Mouse (Mus musculus) kidney, adult 8-10 months (tissue): ENCODE data around the gene Adprm.
"Not testable (repeated sequence)": the region's sequence is repeated elsewhere in the genome, so short reads cannot be mapped to it uniquely, and the experiment has no call there.

Source experiments
- DNase-seq, 2 experiments: peaks; one replicate each; pipeline ENCODE4 v3.0.0; 2022

Adprm gene

DNA sequence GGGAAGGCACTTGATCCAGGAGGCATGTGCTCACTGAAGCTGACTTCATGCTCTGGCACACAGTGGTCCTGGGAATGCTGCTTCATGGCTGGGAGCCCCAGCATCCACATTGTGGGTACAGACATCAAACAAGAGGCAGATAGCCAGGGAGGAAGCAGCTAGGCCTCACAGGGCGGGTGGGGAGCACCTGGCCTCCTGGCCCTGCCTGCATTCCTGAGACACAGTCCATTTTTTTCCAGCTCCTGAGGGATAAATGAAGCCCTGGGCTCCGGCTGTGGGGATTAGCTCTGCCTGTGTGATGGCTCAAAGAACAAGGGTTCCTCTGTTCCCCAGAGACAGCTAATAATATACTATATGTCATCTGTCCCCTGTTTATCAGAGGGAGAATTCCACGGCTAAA, 22.6 kb upstream of the Adprm start:
- no peak for DNase-seq

- DNase-seq = no peak
Observed at GRCm38 (mm10) chr11:67072615-67073130, 20.3 kb upstream of the Adprm start.

DNA sequence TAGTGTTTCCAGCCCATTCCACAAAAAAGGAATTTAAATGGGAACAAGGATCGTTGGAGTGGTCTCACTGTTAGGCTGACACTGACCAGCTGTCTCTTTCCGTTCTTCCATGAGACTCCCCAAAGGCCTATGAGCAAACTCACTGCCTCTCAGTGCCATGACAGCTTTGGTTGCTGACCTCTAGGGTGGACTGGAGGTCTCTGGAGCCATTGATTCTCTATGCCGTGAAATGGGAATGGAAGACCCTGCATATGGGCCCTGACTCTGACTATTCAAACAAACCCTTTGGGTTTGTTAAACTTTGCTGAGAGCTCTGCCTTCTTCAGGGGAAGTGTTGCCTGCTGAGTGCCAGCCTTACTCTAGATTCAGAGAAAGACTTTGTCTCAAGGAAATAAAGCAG, 15.3 kb upstream of the Adprm start:
- no peak for DNase-seq

GRCm38 (mm10) chr11:67062726-67063125, 10.3 kb upstream of the Adprm start:
- DNase-seq = no peak

DNA sequence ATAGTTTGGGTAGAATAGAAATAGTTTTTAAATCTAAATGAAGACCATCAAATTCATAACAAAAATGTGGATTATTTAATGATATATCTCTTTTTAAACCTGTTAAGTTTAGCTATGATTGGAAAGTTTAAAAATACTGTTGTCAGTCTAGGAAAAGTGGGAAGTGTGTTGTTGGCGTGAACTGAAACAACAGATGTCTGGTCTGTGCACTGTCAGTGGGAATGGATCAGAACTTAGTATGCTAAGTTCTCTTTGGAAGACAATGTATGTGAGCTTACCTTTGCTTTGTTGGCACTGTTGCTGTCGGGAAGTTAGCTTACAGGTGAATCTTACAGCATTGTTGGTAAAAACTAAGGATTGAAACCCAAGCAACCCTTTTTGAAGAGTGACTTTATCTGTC, 8.9 kb upstream of the Adprm start:
- no peak for DNase-seq

- DNase-seq = no peak
Observed at GRCm38 (mm10) chr11:67054754-67055365, 2.5 kb upstream of the Adprm start.

DNA sequence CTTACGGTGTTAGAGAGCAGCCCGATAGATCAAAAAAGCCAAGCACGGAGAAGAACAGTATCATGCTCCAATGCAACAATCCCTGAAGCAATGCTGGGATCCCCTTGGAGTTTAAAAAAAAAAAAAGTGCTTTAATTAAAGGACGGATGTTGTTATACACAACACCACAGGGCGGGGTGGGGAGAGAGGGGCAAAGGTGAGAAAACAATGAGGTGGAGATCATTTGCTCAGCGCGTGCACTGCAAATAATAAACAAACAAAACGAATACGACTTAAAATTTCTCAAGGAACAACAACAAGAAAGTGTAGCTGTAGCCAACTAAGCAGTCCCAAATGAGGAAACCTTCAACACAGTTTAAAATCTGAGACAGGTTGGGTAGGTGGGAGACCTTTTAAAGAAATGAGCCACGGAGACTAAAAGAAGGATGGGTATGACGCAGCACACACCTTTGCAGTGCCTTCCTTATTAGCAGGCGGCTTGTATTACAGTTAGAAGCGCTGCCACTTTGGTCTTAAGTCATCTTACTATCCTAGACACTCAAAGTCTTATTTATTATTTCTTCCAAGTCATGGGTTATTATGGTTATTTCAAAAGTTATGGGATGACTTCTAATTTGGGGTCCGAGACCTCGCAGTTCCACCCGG, 596 bp downstream of the Adprm start:
- peak in 1 of 2 experiments; percentile 21 for DNase-seq

DNA sequence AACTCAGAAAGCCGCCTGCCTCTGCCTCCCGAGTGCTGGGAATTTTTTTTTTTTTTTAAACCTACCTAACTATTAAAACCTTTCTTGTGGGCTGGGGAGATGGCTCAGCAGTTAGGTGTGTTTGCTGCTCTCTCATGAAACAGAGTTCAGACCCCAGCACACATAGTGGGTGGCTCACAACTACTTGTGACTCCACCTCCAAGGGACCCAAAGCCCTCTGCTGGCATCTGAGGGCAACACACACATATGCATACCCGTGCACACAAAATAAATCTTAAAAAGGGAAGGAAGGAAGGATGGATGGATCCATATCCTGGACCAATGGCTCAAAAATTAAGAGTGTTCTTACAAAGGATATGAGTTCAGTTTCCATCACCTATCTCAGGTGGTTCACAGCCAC, 3.1 kb downstream of the Adprm start:
- DNase-seq = no peak

GRCm38 (mm10) chr11:67048496-67048895, 3.9 kb downstream of the Adprm start:
- no peak for DNase-seq

GRCm38 (mm10) chr11:67047199-67047598, 5.2 kb downstream of the Adprm start:
- DNase-seq = no peak

DNA sequence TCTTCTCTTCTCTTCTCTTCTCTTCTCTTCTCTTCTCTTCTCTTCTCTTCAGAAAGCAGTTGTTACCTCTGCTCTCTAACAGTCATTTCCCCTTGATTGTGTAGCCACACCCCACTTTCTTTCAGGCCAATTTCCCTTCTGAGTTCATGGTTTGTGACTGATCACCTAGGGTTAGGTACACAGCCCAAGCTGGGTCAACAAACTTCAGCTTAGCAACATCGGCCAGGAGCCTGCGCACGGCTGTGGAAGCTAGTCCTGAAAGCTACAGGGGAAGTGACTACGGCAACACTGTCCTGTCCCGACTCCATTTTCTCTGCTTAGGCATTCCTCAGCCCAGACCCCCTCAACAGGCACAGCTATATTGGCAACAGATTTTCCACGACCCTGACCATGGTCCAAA, 7.4 kb downstream of the Adprm start:
- peak in 1 of 2 experiments; percentile 14 for DNase-seq

DNA sequence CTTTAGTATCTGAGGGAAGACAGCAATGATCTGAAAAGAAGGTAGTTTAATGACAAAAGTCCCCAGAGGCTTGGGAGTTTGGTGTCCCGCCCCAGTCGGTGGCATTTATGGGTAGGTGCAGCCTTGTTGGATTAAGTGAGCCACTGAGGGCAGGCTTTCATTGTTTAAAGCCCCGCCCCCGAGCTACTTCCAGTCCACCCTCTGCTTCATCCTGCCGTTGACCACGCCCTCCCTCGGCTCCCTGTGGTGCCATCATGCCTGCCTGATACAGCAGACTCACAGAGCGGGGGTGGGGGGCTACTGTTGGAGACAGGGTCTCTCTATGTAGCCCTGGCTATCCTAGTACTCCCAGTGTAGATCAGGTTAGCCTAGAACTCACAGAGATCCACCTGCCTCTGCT, 9.4 kb downstream of the Adprm start:
- no peak for DNase-seq

- no peak for DNase-seq
Observed at GRCm38 (mm10) chr11:67040483-67040882, 11.9 kb downstream of the Adprm start.

DNA sequence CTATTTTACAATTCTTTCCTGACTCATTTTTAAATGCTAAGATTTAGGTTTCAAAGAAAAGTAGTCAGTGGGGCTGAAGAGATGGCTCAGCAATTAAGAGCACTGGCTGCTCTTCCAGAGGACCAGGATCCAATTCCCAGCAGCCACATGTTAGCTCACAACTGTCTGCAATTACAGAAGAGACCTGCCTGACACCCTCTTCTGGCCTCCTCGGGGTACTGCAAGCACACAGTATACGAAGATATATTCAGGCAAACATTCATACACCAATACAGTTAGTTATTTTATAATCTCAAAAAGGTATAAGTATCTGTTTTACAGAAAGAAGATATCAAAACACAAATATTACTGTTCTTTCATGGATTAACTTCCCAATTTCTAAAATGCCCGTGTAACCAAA, 12.6 kb downstream of the Adprm start:
- no peak for DNase-seq

DNA sequence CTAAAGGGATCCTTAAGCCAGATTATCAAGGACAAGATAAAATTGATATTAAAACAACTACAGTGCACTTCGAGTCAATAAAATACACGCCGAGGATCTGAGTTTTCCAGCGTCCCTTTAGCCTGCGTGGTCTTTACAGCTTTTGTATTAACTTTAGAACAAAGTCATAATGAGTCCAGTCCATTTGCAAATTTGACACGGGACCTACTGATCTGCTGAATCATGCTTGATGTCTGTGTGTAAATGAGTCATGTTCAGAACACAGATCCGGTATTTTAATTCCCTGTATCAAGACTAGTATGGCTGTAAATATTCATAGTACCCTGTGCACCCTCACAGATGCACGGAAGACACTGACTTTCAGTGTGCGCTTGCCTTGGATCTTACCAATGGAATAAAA, 15.5 kb downstream of the Adprm start:
- no peak for DNase-seq

GRCm38 (mm10) chr11:67036229-67036628, 16.2 kb downstream of the Adprm start:
- peak; percentile 64 to 73 for DNase-seq

DNA sequence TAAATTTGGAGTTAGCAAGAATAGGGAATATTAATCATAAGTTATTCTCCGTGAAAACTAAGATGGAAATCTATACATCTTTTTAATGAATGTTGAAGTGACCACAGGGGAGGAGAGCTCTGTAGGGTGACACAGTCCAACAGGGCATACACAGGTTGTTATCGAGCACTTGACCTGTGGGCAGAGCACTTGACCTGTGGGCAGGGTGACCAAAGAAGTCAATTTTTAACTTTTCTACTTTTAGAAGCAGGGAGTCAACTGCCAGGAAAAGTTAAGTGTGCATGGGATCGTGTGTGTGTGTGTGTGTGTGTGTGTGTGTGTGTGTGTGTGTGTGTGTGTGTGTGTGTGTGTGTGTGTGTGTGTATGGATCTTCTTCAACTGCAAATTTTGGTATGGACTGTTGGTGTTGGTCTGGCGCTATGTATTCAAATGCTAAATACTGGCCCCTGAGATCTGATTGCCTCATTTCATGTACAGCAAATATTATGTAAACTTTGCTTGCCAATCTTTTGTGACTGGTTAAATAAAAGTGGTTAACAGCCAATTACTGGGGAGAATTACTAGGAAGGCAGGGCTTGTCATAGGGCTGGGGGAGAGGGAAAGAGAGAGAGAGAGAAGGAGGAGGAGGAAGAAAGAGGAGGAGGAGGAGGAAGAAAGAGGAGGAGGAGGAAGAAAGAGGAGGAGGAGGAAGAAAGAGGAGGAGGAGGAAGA, 17.5 kb downstream of the Adprm start:
- DNase-seq = peak; percentile 41 to 61

DNA sequence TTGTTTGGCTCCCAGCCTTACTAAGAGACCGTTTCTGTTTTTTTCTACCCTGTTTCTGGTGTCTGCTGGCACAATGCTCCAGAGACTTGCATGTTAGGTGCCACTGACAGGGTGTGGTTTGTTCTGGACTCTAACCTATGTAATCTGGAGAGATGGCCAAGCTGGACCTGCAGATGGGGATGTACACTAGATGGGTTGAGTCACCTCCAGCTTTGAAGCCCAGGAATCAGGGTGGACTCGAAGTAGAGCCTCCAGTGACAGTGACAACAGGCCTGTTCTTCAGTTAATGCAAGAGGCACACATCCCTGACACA, 20.8 kb downstream of the Adprm start:
- DNase-seq = no peak

DNA sequence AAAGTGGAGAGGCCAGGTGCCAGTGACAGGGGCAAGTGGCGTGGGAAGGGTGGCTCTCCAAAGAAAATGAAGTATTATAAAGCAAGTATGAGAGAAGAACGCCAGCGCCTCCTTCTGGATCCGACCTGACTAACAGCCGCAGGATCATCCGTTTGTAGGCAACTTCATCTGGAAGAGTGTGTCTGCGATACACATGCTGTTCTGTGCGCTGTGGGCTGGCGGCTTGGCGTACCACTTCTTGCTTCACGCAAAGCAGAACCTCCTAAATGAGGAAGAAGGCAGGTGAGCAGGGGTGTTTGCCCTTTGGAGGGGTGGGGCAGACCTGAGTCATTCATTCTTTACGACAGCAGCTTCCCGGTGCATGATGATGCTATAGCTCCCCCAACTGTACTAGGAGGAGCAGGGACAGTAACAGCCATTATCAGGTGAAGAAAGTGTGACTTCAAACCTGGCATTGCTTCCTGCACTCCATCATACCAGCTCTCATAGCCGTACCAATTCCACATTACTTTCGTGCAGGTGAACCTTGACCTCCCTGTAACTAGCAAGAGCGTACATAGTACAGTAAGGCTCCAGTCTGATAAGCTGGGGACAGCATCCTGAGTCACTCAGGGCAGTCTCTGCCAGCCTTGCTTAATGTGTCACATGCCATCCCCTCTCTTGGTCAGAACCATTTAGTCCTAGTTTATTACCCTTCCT, 21.3 kb downstream of the Adprm start:
- DNase-seq = peak in 1 of 2 experiments; percentile 14

GRCm38 (mm10) chr11:67024867-67025477, 27.4 kb downstream of the Adprm start, which contains the start of gene Tmem220:
Gene Tmem220, plus strand, starts transcription at chr11:67025154.
- peak; percentile 89 to 90 for DNase-seq

DNA sequence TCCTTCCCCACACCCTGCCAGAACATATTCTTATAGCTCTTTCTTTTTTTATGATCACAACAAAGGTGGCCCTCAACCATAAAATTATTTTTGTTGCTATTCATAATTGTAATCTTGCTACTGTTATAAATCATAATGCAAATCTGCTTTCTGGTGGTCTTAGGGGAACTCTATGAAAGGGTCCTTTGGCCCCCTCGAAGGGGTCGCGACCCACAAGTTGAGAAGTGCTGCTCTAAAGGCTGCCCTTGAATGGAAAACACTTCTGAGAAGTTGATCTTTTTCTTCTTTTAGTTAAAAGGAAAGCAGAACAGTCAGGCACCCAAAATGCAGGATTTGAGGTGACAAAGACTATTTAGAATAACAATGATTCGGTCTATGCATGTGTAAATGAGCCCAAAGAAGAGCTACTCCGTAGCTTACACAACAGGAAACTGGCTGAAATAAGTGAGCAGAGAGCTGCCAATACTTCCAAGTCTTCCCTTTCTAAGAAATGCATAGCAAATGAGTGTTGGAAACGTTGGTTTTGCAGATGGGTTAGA, 28.5 kb downstream of the Adprm start:
- DNase-seq = no peak

GRCm38 (mm10) chr11:67023191-67023590, 29.2 kb downstream of the Adprm start:
- not testable (repeated sequence) for DNase-seq
